Mouse (Mus musculus) c-Kit-positive CD71-positive TER-119-positive erythroid progenitor cells, embryonic 14.5 days (primary cell): ENCODE results near the gene Tnfrsf8.
"Not testable (repeated sequence)": the region's sequence is repeated elsewhere in the genome, so short reads cannot be mapped to it uniquely, and the experiment has no call there.

ENCODE experiments used
- DNase-seq: peaks from one replicate; pipeline ENCODE4 v3.0.0-alpha.2; 2013; ENCODE audit warnings: low spot score

The Tnfrsf8 gene

GRCm38 (mm10) chr4:145306422-145306821 lies 8.5 kb downstream of the Tnfrsf8 start:
- DNase-seq: no peak

GRCm38 (mm10) chr4:145305661-145306362 lies 9.2 kb downstream of the Tnfrsf8 start:
- DNase-seq: not testable (repeated sequence)

DNA sequence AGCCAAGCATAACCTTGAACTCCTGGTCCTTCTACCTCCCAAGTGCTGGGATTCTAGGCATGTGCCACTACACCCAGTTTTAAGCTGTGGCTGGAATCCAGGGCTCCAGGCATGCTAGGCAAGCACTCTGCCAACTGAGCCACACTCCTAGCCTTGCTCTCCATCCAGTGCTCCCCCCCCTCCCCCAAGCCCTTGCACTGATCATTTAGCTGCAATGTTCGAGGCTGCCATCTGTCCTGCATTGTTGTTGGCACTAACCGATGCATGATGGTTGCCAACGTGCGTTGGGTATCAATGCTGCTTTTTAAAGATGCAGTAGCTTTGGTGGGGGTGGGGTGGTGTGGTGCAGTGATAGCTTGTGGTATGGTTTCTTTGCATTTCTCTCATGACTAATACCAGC lies 10.9 kb downstream of the Tnfrsf8 start:
- DNase-seq: no peak

DNA sequence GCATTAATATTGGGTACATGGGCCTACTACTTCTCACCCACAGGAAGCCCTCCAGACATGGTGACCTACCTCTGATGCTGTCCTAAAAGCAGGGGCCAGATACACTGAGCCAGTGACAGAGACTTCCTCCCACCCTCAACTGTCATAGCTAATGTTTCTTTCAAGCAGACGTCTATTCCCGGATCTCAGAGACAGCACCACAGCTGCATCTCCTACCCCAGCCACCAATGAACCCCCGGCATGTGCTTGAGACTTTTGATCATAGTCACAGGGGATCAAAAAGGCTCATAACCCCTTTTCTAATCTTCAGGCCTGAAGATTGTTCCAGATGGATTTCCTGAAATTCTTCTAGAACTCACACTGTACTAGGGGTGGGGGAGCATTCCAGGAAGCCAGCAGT lies 12.9 kb downstream of the Tnfrsf8 start:
- DNase-seq: no peak

GRCm38 (mm10) chr4:145300210-145300927 lies 14.6 kb downstream of the Tnfrsf8 start:
- no peak for DNase-seq

DNA sequence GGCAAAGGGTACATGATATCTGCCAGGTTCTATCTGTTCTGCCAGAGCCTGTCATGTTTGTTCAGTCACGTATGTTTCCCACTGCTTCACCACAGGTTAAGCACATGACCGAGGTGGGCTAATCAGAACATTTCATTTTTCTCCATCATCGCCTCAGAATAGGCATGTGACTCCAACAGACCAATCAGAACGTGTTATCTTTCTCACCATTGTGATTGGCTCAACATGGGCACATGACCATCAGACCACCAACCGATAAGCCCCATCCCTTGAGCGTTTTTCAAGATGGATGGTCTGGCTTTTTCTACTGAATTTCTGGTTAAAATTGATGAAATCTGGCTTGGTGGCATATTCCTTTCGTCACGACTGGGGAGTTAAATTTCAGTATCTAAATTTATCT lies 15.6 kb downstream of the Tnfrsf8 start:
- no peak for DNase-seq

DNA sequence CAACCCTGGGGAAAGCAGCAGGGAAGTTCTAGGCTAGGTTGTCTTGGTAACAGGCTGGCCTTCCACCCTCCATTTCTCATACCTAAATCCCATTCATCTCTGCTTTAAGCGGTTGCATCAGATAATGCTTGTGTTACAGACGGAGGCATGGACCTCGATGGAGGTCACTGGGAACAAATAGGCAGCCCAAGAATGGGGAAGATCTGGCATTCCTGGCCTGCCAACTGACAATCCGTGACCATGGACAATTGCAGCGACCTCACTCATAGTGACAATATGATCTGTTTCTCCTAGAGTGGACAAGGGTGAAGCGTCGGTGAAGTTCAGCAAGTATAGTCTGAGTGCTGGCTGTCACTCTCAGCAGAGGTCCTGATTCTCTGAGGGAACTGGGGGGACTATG lies 16.1 kb downstream of the Tnfrsf8 start:
- no peak for DNase-seq

GRCm38 (mm10) chr4:145295589-145296300 lies 19.2 kb downstream of the Tnfrsf8 start:
- peak; percentile 26 for DNase-seq

GRCm38 (mm10) chr4:145294588-145294987 lies 20.4 kb downstream of the Tnfrsf8 start:
- DNase-seq: no peak

GRCm38 (mm10) chr4:145286369-145287120 lies 28.4 kb downstream of the Tnfrsf8 start:
- DNase-seq: peak; percentile 51

DNA sequence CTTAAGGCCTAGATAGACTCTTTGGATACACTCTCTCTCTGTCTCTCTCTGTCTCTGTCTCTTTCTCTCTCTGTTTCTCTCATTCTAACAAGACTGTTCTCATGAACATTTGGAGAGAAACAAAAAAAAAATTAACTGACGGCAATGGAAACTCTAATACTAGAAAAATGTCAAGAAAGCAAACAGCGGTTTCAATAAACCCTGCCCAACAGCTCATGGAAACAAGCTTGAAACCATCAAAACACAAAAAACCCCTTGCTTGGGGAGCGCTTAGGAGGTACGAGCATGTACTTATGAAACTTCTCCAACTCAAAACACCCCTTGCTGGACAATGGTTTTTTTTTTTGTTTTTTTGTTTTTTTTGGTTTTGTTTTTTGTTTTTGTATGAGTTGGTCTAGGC lies 30.3 kb downstream of the Tnfrsf8 start:
- DNase-seq: no peak

GRCm38 (mm10) chr4:145283441-145283840 lies 31.5 kb downstream of the Tnfrsf8 start:
- no peak for DNase-seq

DNA sequence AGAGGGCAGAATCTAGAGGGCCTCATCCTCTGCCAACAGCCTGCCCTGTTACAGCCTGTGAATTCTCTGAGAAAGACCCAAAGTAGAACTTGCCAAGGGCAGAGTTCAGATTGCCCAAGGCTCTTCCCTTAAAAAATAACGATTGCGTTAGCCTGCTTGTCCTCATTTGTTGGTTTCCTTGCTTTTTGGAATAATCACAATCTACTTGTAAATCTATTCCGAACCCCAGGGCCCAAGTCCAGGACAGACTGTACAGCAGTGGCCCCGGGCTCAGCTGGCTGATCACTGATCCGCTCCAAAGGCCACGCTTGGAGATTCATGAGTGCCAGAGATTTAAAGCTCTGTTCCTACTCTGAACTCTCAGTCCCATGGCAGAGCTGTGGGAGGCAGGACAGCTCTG lies 34.0 kb downstream of the Tnfrsf8 start:
- no peak for DNase-seq

- no peak for DNase-seq
These were observed 36.1 kb downstream of the Tnfrsf8 start for GRCm38 (mm10) chr4:145278724-145279370.

DNA sequence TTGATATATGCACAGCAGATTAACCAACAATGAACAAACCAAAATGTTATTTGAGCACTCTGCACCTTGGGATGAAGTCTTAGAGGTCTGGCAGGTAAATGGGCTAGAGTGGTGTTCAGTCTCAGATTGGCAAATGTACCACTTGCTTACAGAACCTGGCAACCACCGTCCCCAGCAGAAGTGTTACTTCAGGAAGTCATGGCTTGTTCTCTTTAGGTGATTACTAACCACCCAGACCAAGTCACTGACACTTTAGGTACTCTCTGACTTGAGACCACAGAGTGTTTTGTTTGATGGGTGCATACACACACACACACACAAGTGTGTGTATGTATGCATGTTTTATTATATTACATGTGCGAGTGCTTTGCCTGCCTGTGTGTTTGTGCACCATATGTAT lies 36.7 kb downstream of the Tnfrsf8 start:
- no peak for DNase-seq

GRCm38 (mm10) chr4:145276368-145277249 lies 38.4 kb downstream of the Tnfrsf8 start:
- DNase-seq: no peak

- DNase-seq: no peak
These were observed 40.1 kb downstream of the Tnfrsf8 start for GRCm38 (mm10) chr4:145274887-145275286.

GRCm38 (mm10) chr4:145273923-145274322 lies 41.0 kb downstream of the Tnfrsf8 start:
- DNase-seq: no peak

DNA sequence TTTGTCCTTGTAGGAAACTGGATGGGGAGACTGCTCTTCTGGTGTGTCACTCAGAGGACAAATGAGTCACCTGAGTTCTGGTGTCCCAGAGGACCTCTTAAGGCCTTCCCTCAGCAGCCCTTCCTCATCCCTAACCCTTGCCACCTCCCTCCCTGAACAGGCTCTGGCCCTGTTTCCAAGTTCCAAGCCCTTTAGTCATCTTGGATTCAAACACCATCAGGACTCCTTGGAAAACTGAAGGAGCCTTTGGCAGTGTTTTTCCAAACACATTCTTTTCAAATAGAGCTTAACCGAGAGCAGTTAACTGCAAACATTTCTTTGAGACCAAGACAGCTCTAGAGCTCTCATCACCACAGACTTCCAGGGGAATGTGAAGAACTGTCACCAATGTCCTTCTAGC lies 42.2 kb downstream of the Tnfrsf8 start:
- DNase-seq: no peak

GRCm38 (mm10) chr4:145271634-145272033 lies 43.3 kb downstream of the Tnfrsf8 start:
- DNase-seq: no peak

GRCm38 (mm10) chr4:145270136-145270535 lies 44.8 kb downstream of the Tnfrsf8 start:
- no peak for DNase-seq
